Mouse (Mus musculus): ENCODE measurements at regions not wholly inside any gene's neighbourhood (a gene's known extent, or its start where the extent isn't known, plus 50 kb on each side); places are given as distances from the start of the nearest gene placed in this dataset.

- TF ChIP-seq CTCF (IDR thresholded peaks at IDR 0.05) (no peak), EP300 (IDR thresholded peaks at IDR 0.05) (no peak)
Observed at GRCm38 (mm10) chr9:80920304-80920703, 455.0 kb upstream of the Impg1 start.

All from lung, postnatal 0 days (tissue).